Mouse (Mus musculus) embryonic stem cell, embryonic (primary cell): Measurements from ENCODE around the gene Sft2d1.

Source experiments
- CTCF ChIA-PET, 4 experiments: fragments of 300-600 bp in 2 of 4; fragments of 350-600 bp in 2 of 4; sonication (Branson Sonifier 250); formaldehyde crosslinking; loops; one replicate each; lab custom pipeline; 2022; ENCODE audit warnings: inconsistent platforms in 2 of 4; lab: Charles Lee
- POLR2A ChIA-PET, 4 experiments: fragments of 300-600 bp in 2 of 4; fragments of 350-600 bp in 2 of 4; sonication (Branson Sonifier 250); formaldehyde crosslinking; loops; one replicate each; lab custom pipeline; 2022; ENCODE audit warnings: antibody characterized with exemption in 4 of 4, inconsistent platforms in 1 of 4; lab: Charles Lee

The Sft2d1 gene

GRCm38 (mm10) chr17:8371834-8372233, 60.9 kb downstream of the Sft2d1 start:
- POLR2A ChIA-PET = interaction anchor here in 3 of 4 experiments (0.6 to 1.7 kb wide), 9 partner anchors 10 to 1202 kb away, joined by 3 to 5 read pairs (median 3); partner anchors contain the start of gene Rps6ka2 (in 1 of the 3)
- CTCF ChIA-PET = interaction anchor here (0.7 to 2.4 kb wide), 22 partner anchors 14 to 219 kb away, joined by 3 to 29 read pairs (median 4); partner anchors contain the start of genes Mpc1 (in 1 of the 4), Sft2d1 (in 1 of the 4) and T2 (in 1 of the 4)

GRCm38 (mm10) chr17:8372286-8373046, 61.6 kb downstream of the Sft2d1 start:
- ChIA-PET POLR2A (interaction anchor here in 3 of 4 experiments (0.6 to 1.7 kb wide), 10 partner anchors 9 to 1202 kb away, joined by 3 to 6 read pairs (median 3); partner anchors contain the start of gene Rps6ka2 (in 1 of the 3)), CTCF (interaction anchor here (0.6 to 2.4 kb wide), 43 partner anchors 14 to 218 kb away, joined by 3 to 29 read pairs (median 4); partner anchors contain the start of genes Mpc1 (in 1 of the 4), Sft2d1 (in 1 of the 4) and T2 (in 1 of the 4))
